Mouse (Mus musculus): ENCODE data around the gene Il6ra. TPM values are rescaled to one million over a fixed set of nuclear protein-coding genes. Genes with fewer than 3 reads are reported as not detected.

Il6ra gene
- 0.47 and 0.59 TPM in 2 replicates for polyA plus RNA-seq (2016; fragmentation: Nextera tagmentation; extraction: Ambion mirVana)

GRCm38 (mm10) chr3:89912543-89913391 lies at the start of gene Il6ra:
TSS of gene Il6ra (minus strand) at chr3:89913196.
- under 1% methylated on average over 75 of the region's 75 CpGs for WGBS
- no peaks in the 10 kb centered on the region for H3K36me3 ChIP-seq
- peaks cover 7% of the 10 kb centered on the region; the same call in 1 of the 2 replicates for H3K4me1 ChIP-seq (replicated peaks)
- peaks cover 53% of the 10 kb centered on the region for H3K27me3 ChIP-seq (replicated peaks)
- ATAC-seq (ENCODE audit: insufficient number of reproducible peaks, low FRiP score) = peak; percentile 83
- H3K4me2 ChIP-seq = peak within 1 kb of the TSS; percentile 93
- H3K9me3 ChIP-seq (replicated peaks) = no peaks in the 10 kb centered on the region
- H3K27ac ChIP-seq (ENCODE audit: poor library complexity, severe bottlenecking) = no peak within 1 kb of the TSS
- peak within 1 kb of the TSS; percentile 51 for H3K9ac ChIP-seq
- H3K4me3 ChIP-seq = peak within 1 kb of the TSS; percentile 53

GRCm38 (mm10) chr3:89962059-89962750 lies 49.2 kb upstream of the Il6ra start:
- peak overlapping the region; percentile 100 for H3K27ac ChIP-seq (ENCODE audit: poor library complexity, severe bottlenecking)
- WGBS = under 1% methylated on average over 14 of the region's 14 CpGs
- H3K9me3 ChIP-seq (replicated peaks) = no peaks in the 10 kb centered on the region
- H3K4me2 ChIP-seq = peak overlapping the region; percentile 98
- no peak for ATAC-seq (ENCODE audit: insufficient number of reproducible peaks, low FRiP score)
- peaks cover 25% of the 10 kb centered on the region for H3K36me3 ChIP-seq
- peaks cover 46% of the 10 kb centered on the region for H3K4me1 ChIP-seq (replicated peaks)
- H3K9ac ChIP-seq = peak overlapping the region; percentile 99
- peak overlapping the region; percentile 93 for H3K4me3 ChIP-seq
- H3K27me3 ChIP-seq (replicated peaks) = no peaks in the 10 kb centered on the region

- Histone ChIP-seq H3K27me3 (replicated peaks) (no peaks in the 10 kb centered on the region), H3K4me3 (peak overlapping the region; percentile 93), H3K9ac (peak overlapping the region; percentile 99), H3K36me3 (peaks cover 32% of the 10 kb centered on the region), H3K9me3 (replicated peaks) (no peaks in the 10 kb centered on the region), H3K4me2 (peak overlapping the region; percentile 98), H3K27ac (ENCODE audit: poor library complexity, severe bottlenecking) (peak overlapping the region; percentile 100), H3K4me1 (replicated peaks) (peaks cover 46% of the 10 kb centered on the region)
- 28% methylated on average over 4 of the region's 4 CpGs for WGBS
- no peak for ATAC-seq (ENCODE audit: insufficient number of reproducible peaks, low FRiP score)
These were observed 48.4 kb upstream of the Il6ra start for GRCm38 (mm10) chr3:89961436-89961835.

GRCm38 (mm10) chr3:89960469-89960868 lies 47.5 kb upstream of the Il6ra start:
- Histone ChIP-seq H3K9me3 (replicated peaks) (no peaks in the 10 kb centered on the region), H3K4me2 (peak overlapping the region; percentile 98), H3K36me3 (peaks cover 42% of the 10 kb centered on the region), H3K27me3 (replicated peaks) (no peaks in the 10 kb centered on the region), H3K4me3 (peak overlapping the region; percentile 93), H3K9ac (peak overlapping the region; percentile 99), H3K4me1 (replicated peaks) (peaks cover 46% of the 10 kb centered on the region), H3K27ac (ENCODE audit: poor library complexity, severe bottlenecking) (peak overlapping the region; percentile 13; the same call in 1 of the 2 replicates)
- WGBS = 0% methylated on average over 30 of the region's 30 CpGs
- ATAC-seq (ENCODE audit: insufficient number of reproducible peaks, low FRiP score) = peak; percentile 89

- WGBS = 69% methylated on average over 4 of the region's 4 CpGs
- Histone ChIP-seq H3K27ac (ENCODE audit: poor library complexity, severe bottlenecking) (no peak overlapping the region), H3K27me3 (replicated peaks) (no peaks in the 10 kb centered on the region), H3K9me3 (replicated peaks) (no peaks in the 10 kb centered on the region), H3K9ac (no peak overlapping the region), H3K4me3 (peak overlapping the region; percentile 93; the same call in 1 of the 2 replicates), H3K4me1 (replicated peaks) (peaks cover 40% of the 10 kb centered on the region), H3K4me2 (peak overlapping the region; percentile 98), H3K36me3 (peaks cover 52% of the 10 kb centered on the region)
- ATAC-seq (ENCODE audit: insufficient number of reproducible peaks, low FRiP score) = no peak
These were observed 46.4 kb upstream of the Il6ra start for GRCm38 (mm10) chr3:89959435-89959834.

- no peaks in the 10 kb centered on the region for H3K9me3 ChIP-seq (replicated peaks)
- H3K27me3 ChIP-seq (replicated peaks) = no peaks in the 10 kb centered on the region
- H3K36me3 ChIP-seq = peaks cover 68% of the 10 kb centered on the region
- peaks cover 37% of the 10 kb centered on the region for H3K4me1 ChIP-seq (replicated peaks)
- WGBS = 88% methylated on average over 9 of the region's 9 CpGs
- H3K4me2 ChIP-seq = no peak overlapping the region
- no peak for ATAC-seq (ENCODE audit: insufficient number of reproducible peaks, low FRiP score)
- H3K4me3 ChIP-seq = no peak overlapping the region
- H3K27ac ChIP-seq (ENCODE audit: poor library complexity, severe bottlenecking) = no peak overlapping the region
- no peak overlapping the region for H3K9ac ChIP-seq
These were observed 44.9 kb upstream of the Il6ra start for GRCm38 (mm10) chr3:89957880-89958279.

GRCm38 (mm10) chr3:89956177-89956971 lies 43.4 kb upstream of the Il6ra start:
- Histone ChIP-seq H3K4me2 (no peak overlapping the region), H3K9ac (no peak overlapping the region), H3K27me3 (replicated peaks) (no peaks in the 10 kb centered on the region), H3K36me3 (peaks cover 83% of the 10 kb centered on the region), H3K4me1 (replicated peaks) (peaks cover 29% of the 10 kb centered on the region), H3K27ac (ENCODE audit: poor library complexity, severe bottlenecking) (no peak overlapping the region), H3K9me3 (replicated peaks) (no peaks in the 10 kb centered on the region), H3K4me3 (no peak overlapping the region)
- 90% methylated on average over 7 of the region's 7 CpGs for WGBS
- ATAC-seq (ENCODE audit: insufficient number of reproducible peaks, low FRiP score) = no peak

- H3K4me2 ChIP-seq = no peak overlapping the region
- peaks cover 14% of the 10 kb centered on the region; the same call in 1 of the 2 replicates for H3K4me1 ChIP-seq (replicated peaks)
- no peaks in the 10 kb centered on the region for H3K27me3 ChIP-seq (replicated peaks)
- H3K4me3 ChIP-seq = no peak overlapping the region
- no peaks in the 10 kb centered on the region for H3K9me3 ChIP-seq (replicated peaks)
- WGBS = 4% methylated on average over 4 of the region's 4 CpGs
- H3K9ac ChIP-seq = no peak overlapping the region
- no peak for ATAC-seq (ENCODE audit: insufficient number of reproducible peaks, low FRiP score)
- no peak overlapping the region for H3K27ac ChIP-seq (ENCODE audit: poor library complexity, severe bottlenecking)
- H3K36me3 ChIP-seq = peaks cover 100% of the 10 kb centered on the region
These were observed 40.4 kb upstream of the Il6ra start for GRCm38 (mm10) chr3:89953420-89953819.

- H3K9me3 ChIP-seq (replicated peaks) = no peaks in the 10 kb centered on the region
- 47% methylated on average over 6 of the region's 6 CpGs for WGBS
- H3K4me2 ChIP-seq = no peak overlapping the region
- no peak overlapping the region for H3K4me3 ChIP-seq
- H3K36me3 ChIP-seq = peaks cover 100% of the 10 kb centered on the region
- H3K27me3 ChIP-seq (replicated peaks) = no peaks in the 10 kb centered on the region
- H3K4me1 ChIP-seq (replicated peaks) = peaks cover 14% of the 10 kb centered on the region; the same call in 1 of the 2 replicates
- no peak overlapping the region for H3K9ac ChIP-seq
- H3K27ac ChIP-seq (ENCODE audit: poor library complexity, severe bottlenecking) = no peak overlapping the region
- ATAC-seq (ENCODE audit: insufficient number of reproducible peaks, low FRiP score) = 0 out of 2 replicates have a peak, but pooled peaks have one; percentile 62
These were observed 35.7 kb upstream of the Il6ra start for GRCm38 (mm10) chr3:89948655-89949054.

GRCm38 (mm10) chr3:89948021-89948420 lies 35.0 kb upstream of the Il6ra start:
- H3K9me3 ChIP-seq (replicated peaks) = no peaks in the 10 kb centered on the region
- 85% methylated on average over 11 of the region's 11 CpGs for WGBS

More at GRCm38 (mm10) chr3:89948021-89948420, 35.0 kb upstream of the Il6ra start:
- no peak for ATAC-seq (ENCODE audit: insufficient number of reproducible peaks, low FRiP score)
- Histone ChIP-seq H3K27ac (ENCODE audit: poor library complexity, severe bottlenecking) (no peak overlapping the region), H3K27me3 (replicated peaks) (no peaks in the 10 kb centered on the region), H3K4me2 (no peak overlapping the region), H3K9ac (no peak overlapping the region), H3K4me1 (replicated peaks) (peaks cover 14% of the 10 kb centered on the region; the same call in 1 of the 2 replicates), H3K36me3 (peaks cover 100% of the 10 kb centered on the region), H3K4me3 (no peak overlapping the region)

Measured in heart, embryonic 12.5 days (tissue).